Mouse (Mus musculus) midbrain, postnatal 0 days (tissue): ENCODE measurements around the gene Eef1akmt2. TPM values are rescaled to one million over a fixed set of nuclear protein-coding genes. Genes with fewer than 3 reads are reported as not detected.

ENCODE experiments used
- ATAC-seq: fragments of 200-750 bp; cut with Nextera tagmentation; 2 replicates; pipeline ENCODE4 v1.8.0; 2017; ENCODE audit warnings: moderate number of reproducible peaks, mild to moderate bottlenecking, moderate TSS enrichment, moderate library complexity; ENCODE audit not compliant: low FRiP score
- DNase-seq: peaks from one replicate; pipeline ENCODE4 v3.0.0-alpha.2; 2015; ENCODE audit warnings: low spot score
- H3K27ac ChIP-seq: fragments of 300-500 bp; sonication (generic); 2 replicates; pipeline ENCODE4 v1.5.1; 2014; ENCODE audit warnings: low read depth, mild to moderate bottlenecking, low read length, mixed read lengths
- H3K27me3 ChIP-seq: fragments of 300-500 bp; sonication (generic); 2 replicates; pipeline ENCODE4 v1.6.1; 2014; ENCODE audit warnings: low read length, control low read depth, mixed read lengths; ENCODE audit not compliant: insufficient read depth
- H3K36me3 ChIP-seq: fragments of 300-500 bp; sonication (generic); 2 replicates; pipeline ENCODE4 v1.6.1; 2014; ENCODE audit warnings: low read length, control low read depth, mixed read lengths; ENCODE audit not compliant: insufficient read depth
- H3K4me1 ChIP-seq: fragments of 300-500 bp; sonication (generic); 2 replicates; pipeline ENCODE4 v1.6.1; 2014; ENCODE audit warnings: mild to moderate bottlenecking, control low read depth, antibody characterized with exemption, low read length, mixed read lengths; ENCODE audit not compliant: insufficient read depth
- H3K4me2 ChIP-seq: fragments of 300-500 bp; sonication (generic); 2 replicates; pipeline ENCODE4 v1.6.1; 2014; ENCODE audit warnings: low read depth, mild to moderate bottlenecking, low read length, mixed read lengths; ENCODE audit not compliant: poor library complexity, severe bottlenecking
- H3K4me3 ChIP-seq: fragments of 300-500 bp; sonication (generic); 2 replicates; pipeline ENCODE4 v1.5.1; 2014; ENCODE audit warnings: low read depth, mild to moderate bottlenecking, low read length, moderate library complexity
- H3K9ac ChIP-seq: fragments of 300-500 bp; sonication (generic); replicated peaks from 2 replicates; pipeline ENCODE4 v1.6.1; 2014; ENCODE audit warnings: mild to moderate bottlenecking, low read length, moderate library complexity, mixed read lengths; ENCODE audit not compliant: poor library complexity, severe bottlenecking
- H3K9me3 ChIP-seq: fragments of 300-500 bp; sonication (generic); 2 replicates; pipeline ENCODE4 v1.6.1; 2016; ENCODE audit warnings: low read length, control low read depth
- CTCF ChIP-seq: IDR thresholded peaks from 2 replicates; pipeline ENCODE4 v1.5.1; 2016; ENCODE audit warnings: antibody characterized with exemption, mild to moderate bottlenecking
- WGBS: fragments of 180-500 bp; shearing (Covaris S2); extraction: QIAGEN DNeasy Blood & Tissue Kit; methylation state at CpG from one replicate; pipeline ENCODE4 v1.1.7; 2014; 5-methylcytosine and 5-hydroxymethylcytosine counted together
- polyA plus RNA-seq: library from polyadenylated mRNA; unstranded; fragments of >200 nt; fragmentation: Nextera tagmentation; extraction: Ambion mirVana; gene quantifications from 2 replicates; pipeline ENCODE4 v1.2.1, GENCODE M21; 2015
- total RNA-seq: library from RNA; depleted of rRNA; stranded (reverse); fragments of >200 nt; gene quantifications from 2 replicates; pipeline ENCODE4 v1.2.3, GENCODE M21; 2014

Gene Eef1akmt2
- total and polyA plus RNA-seq, 2 experiments from 2014 or later: 52.1 to 84.2 TPM

GRCm38 (mm10) chr7:132808051-132808796 is 44.2 kb downstream of the Eef1akmt2 start:
- H3K4me1 ChIP-seq: peaks cover 14% of the 10 kb centered on the region
- DNase-seq (no peak), ATAC-seq (no peak)
- no peak for TF ChIP-seq CTCF
- H3K27me3 ChIP-seq: no peaks in the 10 kb centered on the region
- H3K36me3 ChIP-seq: no peaks in the 10 kb centered on the region
- no peak overlapping the region for H3K4me3 ChIP-seq
- no peak overlapping the region for H3K9ac ChIP-seq
- no peak overlapping the region for H3K27ac ChIP-seq
- no peaks in the 10 kb centered on the region for H3K9me3 ChIP-seq
- 52% methylated on average over 7 of the region's 7 CpGs for WGBS
- no peak overlapping the region; the same call in 1 of the 2 replicates for H3K4me2 ChIP-seq

DNA sequence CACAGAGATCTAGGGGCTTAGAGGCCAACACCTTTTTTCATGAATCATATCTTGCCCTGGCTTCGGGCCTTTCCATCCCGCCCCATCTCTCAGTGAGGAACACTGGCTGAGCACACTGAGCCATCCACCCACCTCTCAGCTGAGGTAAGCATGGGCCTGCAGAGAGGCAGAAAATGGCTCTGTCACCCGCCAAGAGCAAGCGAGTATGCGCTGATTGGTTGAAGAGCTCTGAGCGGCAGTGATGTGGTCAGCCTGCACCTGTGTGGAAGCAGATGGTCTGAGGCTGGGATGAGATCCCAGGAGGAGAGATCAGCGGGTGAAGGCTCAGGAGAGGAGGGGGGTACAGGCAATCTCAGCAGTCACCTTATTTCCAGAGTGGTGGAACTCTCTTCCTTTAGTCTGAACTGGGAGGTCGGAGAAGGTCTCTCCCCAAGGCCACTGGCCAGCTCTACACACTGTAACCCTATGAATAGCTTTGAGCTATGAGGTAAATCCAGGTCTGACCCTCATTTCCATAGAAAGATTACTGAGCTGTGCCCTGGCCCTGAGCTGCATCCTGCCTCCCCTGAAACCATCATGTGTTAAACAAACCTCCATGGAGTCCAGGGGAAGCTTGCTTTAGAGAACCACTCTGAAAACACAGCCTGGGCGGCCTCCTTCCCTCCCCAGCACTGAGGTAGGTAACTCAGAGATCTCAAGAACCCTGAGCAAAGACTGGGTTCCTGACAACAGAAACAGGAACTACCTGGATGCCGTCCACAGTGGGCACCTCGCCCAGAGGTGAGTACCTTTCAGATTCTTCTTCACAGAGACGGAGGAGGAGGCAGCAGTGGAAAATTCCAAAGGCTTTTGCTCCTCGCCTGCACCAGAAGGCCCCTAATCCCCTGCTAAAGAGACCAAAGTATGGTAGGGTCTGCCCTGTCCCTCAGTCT is 45.3 kb downstream of the Eef1akmt2 start:
- WGBS: 62% methylated on average over 13 of the region's 13 CpGs
- ATAC-seq (no peak), DNase-seq (no peak)
- H3K4me1 ChIP-seq: peaks cover 13% of the 10 kb centered on the region
- peaks cover 4% of the 10 kb centered on the region; the same call in 1 of the 2 replicates for H3K36me3 ChIP-seq
- no peak overlapping the region for H3K4me3 ChIP-seq
- no peak overlapping the region for H3K4me2 ChIP-seq
- H3K27me3 ChIP-seq: no peaks in the 10 kb centered on the region
- H3K9me3 ChIP-seq: no peaks in the 10 kb centered on the region
- H3K27ac ChIP-seq: peak overlapping the region; percentile 47; the same call in 1 of the 2 replicates
- no peak for TF ChIP-seq CTCF
- no peak overlapping the region for H3K9ac ChIP-seq

GRCm38 (mm10) chr7:132806286-132806685 is 46.2 kb downstream of the Eef1akmt2 start:
- TF ChIP-seq CTCF: no peak
- Histone ChIP-seq H3K4me3 (no peak overlapping the region), H3K9ac (0 out of 2 replicates have a peak overlapping the region, but pooled peaks have one; percentile 4), H3K27ac (peak overlapping the region; percentile 47; the same call in 1 of the 2 replicates), H3K4me1 (peaks cover 6% of the 10 kb centered on the region; the same call in 1 of the 2 replicates), H3K4me2 (no peak overlapping the region), H3K27me3 (no peaks in the 10 kb centered on the region), H3K36me3 (peaks cover 4% of the 10 kb centered on the region; the same call in 1 of the 2 replicates), H3K9me3 (no peaks in the 10 kb centered on the region)
- peak; percentile 77 for DNase-seq
- 43% methylated on average over 5 of the region's 5 CpGs for WGBS
- 0 out of 2 replicates have a peak, but pooled peaks have one; percentile 24 for ATAC-seq

DNA sequence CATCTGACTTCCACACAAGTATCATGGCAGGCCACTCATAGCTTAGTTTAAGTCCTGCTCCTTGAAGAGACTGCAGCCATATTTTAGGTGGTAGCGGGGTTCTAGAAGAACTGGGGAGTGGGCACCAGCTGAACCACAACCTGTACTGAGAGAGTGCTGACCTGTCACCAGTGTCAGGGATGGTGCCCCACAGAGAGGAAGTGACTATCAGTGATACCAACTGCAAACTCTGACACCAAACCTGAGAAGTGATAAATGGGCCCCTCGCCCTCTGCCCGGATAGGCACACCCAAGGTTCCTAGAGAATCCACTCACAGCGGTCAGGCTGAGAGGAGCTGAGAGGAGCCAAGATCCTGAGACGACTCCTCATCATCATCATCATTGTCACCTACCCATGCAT is 47.5 kb downstream of the Eef1akmt2 start:
- Histone ChIP-seq H3K36me3 (peaks cover 4% of the 10 kb centered on the region; the same call in 1 of the 2 replicates), H3K4me2 (no peak overlapping the region), H3K4me1 (peaks cover 6% of the 10 kb centered on the region; the same call in 1 of the 2 replicates), H3K27ac (no peak overlapping the region), H3K9ac (no peak overlapping the region), H3K4me3 (no peak overlapping the region), H3K27me3 (no peaks in the 10 kb centered on the region), H3K9me3 (no peaks in the 10 kb centered on the region)
- ATAC-seq (no peak), DNase-seq (no peak)
- 93% methylated on average over 5 of the region's 5 CpGs for WGBS
- no peak for TF ChIP-seq CTCF

DNA sequence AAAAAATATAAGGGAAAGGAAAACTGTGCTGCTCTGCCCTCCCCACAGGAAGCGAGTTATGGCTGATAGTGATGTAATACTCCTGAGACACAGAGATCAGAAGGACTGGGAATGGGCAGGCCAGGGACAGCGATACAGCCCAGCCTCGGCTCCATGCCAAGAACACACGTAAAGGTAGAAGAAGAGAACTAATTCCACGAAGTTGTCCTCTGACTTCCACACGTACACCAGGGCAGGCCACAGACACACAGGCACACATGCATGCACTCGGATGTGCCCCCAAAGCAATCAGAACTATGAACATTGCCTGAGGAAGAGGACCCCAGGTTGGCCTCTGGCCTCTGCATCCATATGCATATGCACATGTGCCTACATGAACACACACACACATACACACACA is 48.0 kb downstream of the Eef1akmt2 start:
- Histone ChIP-seq H3K27me3 (no peaks in the 10 kb centered on the region), H3K9me3 (no peaks in the 10 kb centered on the region), H3K4me2 (no peak overlapping the region), H3K36me3 (peaks cover 4% of the 10 kb centered on the region; the same call in 1 of the 2 replicates), H3K9ac (no peak overlapping the region), H3K27ac (no peak overlapping the region), H3K4me1 (peaks cover 6% of the 10 kb centered on the region; the same call in 1 of the 2 replicates), H3K4me3 (no peak overlapping the region)
- no peak for DNase-seq
- ATAC-seq: no peak
- 83% methylated on average over 7 of the region's 7 CpGs for WGBS
- no peak for TF ChIP-seq CTCF
